Mouse (Mus musculus) ES-Bruce4 (cell line): ENCODE measurements around the gene Celsr1. TPM values are rescaled to one million over a fixed set of nuclear protein-coding genes. Genes with fewer than 3 reads are reported as not detected.

ENCODE experiments used
- H3K27ac ChIP-seq: 2 replicates; pipeline ENCODE4 v1.5.1; 2012; ENCODE audit warnings: low read length, inconsistent platforms; ENCODE audit not compliant: insufficient read depth
- H3K27me3 ChIP-seq: 2 replicates; pipeline ENCODE4 v1.6.1; 2012; ENCODE audit warnings: mild to moderate bottlenecking, low read length, inconsistent platforms; ENCODE audit not compliant: control insufficient read depth, poor library complexity, insufficient read depth, severe bottlenecking
- H3K36me3 ChIP-seq: 2 replicates; pipeline ENCODE4 v1.6.1; 2012; ENCODE audit warnings: inconsistent platforms, mild to moderate bottlenecking, low read length, moderate library complexity; ENCODE audit not compliant: control insufficient read depth, poor library complexity, insufficient read depth, severe bottlenecking
- H3K4me1 ChIP-seq: one replicate; pipeline ENCODE4 v1.8.1; 2011; ENCODE audit warnings: low read length; ENCODE audit not compliant: control insufficient read depth, insufficient read depth
- H3K4me3 ChIP-seq: 2 replicates; pipeline ENCODE4 v1.5.1; 2011; ENCODE audit warnings: low read depth, mild to moderate bottlenecking, low read length
- H3K9ac ChIP-seq: 2 replicates; pipeline ENCODE4 v1.6.1; 2012; ENCODE audit warnings: low read depth, mild to moderate bottlenecking, inconsistent platforms; ENCODE audit not compliant: poor library complexity, severe bottlenecking
- H3K9me3 ChIP-seq: replicated peaks from 2 replicates; pipeline ENCODE4 v1.6.1; 2012; ENCODE audit warnings: mild to moderate bottlenecking, low read length, inconsistent platforms; ENCODE audit not compliant: control insufficient read depth, poor library complexity, insufficient read depth, severe bottlenecking
- CTCF ChIP-seq: IDR thresholded peaks from one replicate; pipeline ENCODE4 v1.8.1; 2011; ENCODE audit warnings: low read depth, low read length
- EP300 ChIP-seq: IDR thresholded peaks from 2 replicates; pipeline ENCODE4 v1.6.1; 2011; ENCODE audit warnings: low read depth, low read length; ENCODE audit not compliant: insufficient read depth
- POLR2A ChIP-seq: IDR thresholded peaks from one replicate; pipeline ENCODE4 v1.8.1; 2011; ENCODE audit warnings: low read length; ENCODE audit not compliant: insufficient read depth
- polyA plus RNA-seq: library from polyadenylated mRNA; stranded (reverse); fragments of >200 nt; gene quantifications from 2 replicates; pipeline ENCODE4 v1.2.4, GENCODE M21; 2011; ENCODE audit warnings: low read depth; ENCODE audit not compliant: missing spikeins, insufficient read depth, insufficient read length

Celsr1 gene
- polyA plus RNA-seq, 1 experiment, result 10.2 TPM

DNA sequence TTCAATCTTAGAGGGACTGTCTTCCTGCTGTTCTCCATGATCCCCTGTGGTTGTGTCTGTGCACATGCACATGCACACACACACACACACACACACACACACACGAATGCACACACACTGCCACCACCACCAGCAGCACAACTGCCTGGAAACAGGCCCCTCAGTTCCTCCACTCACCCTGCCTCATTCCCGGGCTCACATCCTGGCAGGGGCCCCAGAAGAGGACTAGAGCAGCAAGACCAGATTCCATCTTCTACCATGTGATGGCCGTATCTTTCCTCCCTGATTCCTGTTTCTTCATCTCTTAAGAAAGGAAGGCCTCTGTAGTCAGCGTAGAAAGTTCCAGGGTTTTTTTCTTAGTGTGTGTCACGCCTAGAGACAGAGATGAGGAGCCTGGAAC, 45.9 kb upstream of the Celsr1 start:
- Histone ChIP-seq H3K27me3 (no peaks in the 10 kb centered on the region), H3K36me3 (no peaks in the 10 kb centered on the region), H3K9ac (no peak overlapping the region), H3K27ac (no peak overlapping the region), H3K4me3 (no peak overlapping the region), H3K4me1 (no peaks in the 10 kb centered on the region), H3K9me3 (no peaks in the 10 kb centered on the region)
- TF ChIP-seq EP300 (no peak), POLR2A (no peak), CTCF (no peak)

DNA sequence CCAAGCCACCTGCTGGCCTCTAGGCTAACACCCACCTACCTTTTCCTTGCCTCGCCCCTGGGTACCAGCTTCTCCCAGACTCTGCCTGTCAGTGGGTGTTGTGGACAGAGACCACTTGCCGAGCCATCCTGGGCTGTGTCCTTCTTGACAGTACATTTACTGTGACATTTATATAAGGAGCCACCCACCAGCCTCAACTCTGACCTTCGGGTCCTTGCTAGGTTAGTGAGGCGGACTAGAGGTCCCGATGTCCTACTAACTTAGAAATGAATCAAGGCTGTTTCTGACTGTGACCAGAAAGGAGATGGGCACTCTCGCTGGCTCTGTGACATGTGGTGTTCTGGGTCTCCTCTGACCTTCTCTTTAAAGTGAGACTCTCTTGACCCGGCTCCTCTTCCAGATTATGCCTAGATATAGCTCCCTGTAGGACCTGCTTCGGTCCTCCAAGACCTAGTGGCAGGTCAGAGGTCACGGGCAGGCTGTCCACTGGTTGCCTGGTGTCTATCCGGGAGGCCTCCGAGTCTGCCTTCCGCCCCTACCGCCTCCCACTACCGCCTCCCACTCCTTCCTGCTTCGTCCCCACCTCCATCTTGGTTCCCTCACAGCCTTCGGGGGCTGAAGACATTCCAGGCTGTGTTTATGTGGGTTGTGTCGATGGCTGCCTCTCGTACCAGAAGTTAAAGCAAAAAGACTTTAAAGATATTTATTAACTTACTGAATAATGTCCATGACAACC, 45.1 kb upstream of the Celsr1 start:
- no peak for TF ChIP-seq POLR2A
- TF ChIP-seq EP300, result no peak
- TF ChIP-seq CTCF, result no peak
- H3K27me3 ChIP-seq, result no peaks in the 10 kb centered on the region
- H3K27ac ChIP-seq, result no peak overlapping the region
- no peak overlapping the region for H3K9ac ChIP-seq
- no peak overlapping the region for H3K4me3 ChIP-seq
- H3K36me3 ChIP-seq, result no peaks in the 10 kb centered on the region
- no peaks in the 10 kb centered on the region for H3K9me3 ChIP-seq
- H3K4me1 ChIP-seq, result no peaks in the 10 kb centered on the region

DNA sequence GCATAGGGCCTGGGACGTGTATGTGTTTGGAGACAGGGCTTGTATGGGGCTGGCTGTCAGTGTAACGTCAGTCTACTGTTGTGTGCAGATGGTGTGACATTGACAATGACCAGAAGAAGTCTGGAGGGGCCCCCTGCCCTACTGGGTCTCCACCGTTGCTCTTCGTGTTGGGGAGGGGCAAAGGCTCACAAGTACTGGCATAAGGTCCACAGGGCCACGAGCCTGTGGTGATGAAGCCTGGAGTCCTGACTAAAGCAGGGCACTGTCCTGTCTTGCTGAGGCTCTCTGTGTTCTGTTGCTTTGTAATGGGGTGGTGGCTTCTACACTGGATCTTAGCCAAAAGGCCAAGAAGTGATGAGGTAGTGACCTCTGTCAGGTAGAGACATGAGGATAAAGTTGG, 44.4 kb upstream of the Celsr1 start:
- no peaks in the 10 kb centered on the region for H3K4me1 ChIP-seq
- H3K9me3 ChIP-seq, result no peaks in the 10 kb centered on the region
- no peaks in the 10 kb centered on the region for H3K36me3 ChIP-seq
- no peaks in the 10 kb centered on the region for H3K27me3 ChIP-seq
- TF ChIP-seq CTCF (no peak), POLR2A (no peak), EP300 (no peak)
- H3K9ac ChIP-seq, result no peak overlapping the region
- H3K27ac ChIP-seq, result no peak overlapping the region
- H3K4me3 ChIP-seq, result no peak overlapping the region

DNA sequence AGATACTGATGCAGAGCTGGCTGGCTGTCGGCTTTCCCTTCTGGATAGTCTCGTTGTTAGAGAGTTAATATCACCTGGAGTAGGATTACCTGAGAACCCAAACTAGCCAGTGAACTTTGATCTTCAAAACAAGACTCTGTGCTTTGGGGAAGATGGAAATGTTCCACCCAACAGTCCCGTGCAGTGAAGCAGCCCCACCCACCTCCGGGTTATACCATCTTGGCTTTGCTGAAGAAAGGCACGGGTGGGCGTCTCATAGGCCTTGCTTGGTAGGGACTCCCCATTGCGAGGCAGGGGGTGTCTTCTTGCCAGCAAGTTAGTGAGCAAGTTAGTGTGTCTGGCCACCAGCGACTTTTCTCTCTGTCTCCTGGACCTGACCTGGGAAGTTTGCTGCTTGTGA, 42.8 kb upstream of the Celsr1 start:
- Histone ChIP-seq H3K4me1 (no peaks in the 10 kb centered on the region), H3K9ac (no peak overlapping the region)

DNA sequence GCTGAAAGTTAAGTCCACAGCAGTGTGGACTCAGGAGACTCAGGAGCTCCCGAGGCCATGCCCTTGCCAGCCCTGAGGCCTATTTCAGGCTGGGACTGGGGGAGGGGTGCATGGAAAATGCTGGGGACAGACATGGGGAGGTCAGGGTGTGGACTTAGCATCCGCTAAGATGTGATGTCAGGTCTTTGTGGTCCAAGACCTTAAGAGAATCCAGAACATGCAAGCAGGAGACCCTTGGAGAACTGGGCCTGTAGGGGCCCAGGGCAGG, 42.4 kb upstream of the Celsr1 start:
- no peak overlapping the region for H3K9ac ChIP-seq
- TF ChIP-seq POLR2A (no peak), EP300 (no peak), CTCF (no peak)
- no peaks in the 10 kb centered on the region for H3K27me3 ChIP-seq
- no peak overlapping the region for H3K27ac ChIP-seq
- no peaks in the 10 kb centered on the region for H3K36me3 ChIP-seq
- no peak overlapping the region for H3K4me3 ChIP-seq
- H3K4me1 ChIP-seq, result no peaks in the 10 kb centered on the region
- H3K9me3 ChIP-seq, result no peaks in the 10 kb centered on the region

More for the DNA sequence above, 42.8 kb upstream of the Celsr1 start:
- H3K9me3 ChIP-seq, result no peaks in the 10 kb centered on the region
- H3K27me3 ChIP-seq, result no peaks in the 10 kb centered on the region
- H3K4me3 ChIP-seq, result no peak overlapping the region
- H3K27ac ChIP-seq, result no peak overlapping the region
- TF ChIP-seq CTCF (no peak), EP300 (no peak), POLR2A (no peak)
- H3K36me3 ChIP-seq, result no peaks in the 10 kb centered on the region

DNA sequence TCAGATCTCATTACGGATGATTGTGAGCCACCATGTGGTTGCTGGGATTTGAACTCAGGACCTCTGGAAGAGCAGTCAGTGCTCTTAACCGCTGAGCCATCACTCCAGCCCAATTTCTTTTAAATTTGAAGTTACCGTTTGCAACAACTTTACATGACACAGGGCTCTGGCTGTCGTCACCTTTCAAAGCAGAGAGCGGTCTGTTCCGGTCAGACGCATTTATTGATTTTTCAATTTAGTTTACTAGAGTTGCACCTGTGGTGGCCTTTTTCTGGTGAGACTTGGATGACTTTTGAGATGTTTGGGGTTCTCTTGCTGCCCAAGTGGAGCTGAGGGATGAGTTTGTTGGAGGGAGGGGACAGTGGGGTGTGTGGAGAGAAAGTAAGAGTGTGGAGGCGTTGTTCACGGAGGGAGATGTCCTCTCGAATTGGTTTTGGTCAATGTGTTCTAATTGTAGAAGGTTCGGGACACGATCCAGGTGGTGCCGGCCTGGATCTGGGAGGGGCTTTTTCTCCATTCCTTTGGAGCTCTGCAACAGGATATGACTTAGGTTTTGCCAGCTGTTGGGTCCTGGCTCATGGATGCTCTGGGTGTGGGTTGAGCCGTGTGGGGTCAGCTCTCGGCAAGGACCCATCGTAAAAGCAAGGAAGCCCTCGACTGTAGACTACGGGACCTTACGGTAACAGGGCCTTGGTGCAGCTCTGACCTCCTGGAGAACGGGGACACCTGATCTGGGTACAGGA, 41.9 kb upstream of the Celsr1 start:
- Histone ChIP-seq H3K36me3 (no peaks in the 10 kb centered on the region), H3K4me3 (no peak overlapping the region), H3K9me3 (no peaks in the 10 kb centered on the region), H3K27ac (no peak overlapping the region), H3K9ac (no peak overlapping the region), H3K4me1 (no peaks in the 10 kb centered on the region), H3K27me3 (no peaks in the 10 kb centered on the region)
- TF ChIP-seq CTCF (no peak), POLR2A (no peak), EP300 (no peak)
